Mouse (Mus musculus) heart, postnatal 0 days (tissue): ENCODE measurements around the gene Sema5a. TPM values are rescaled to one million over a fixed set of nuclear protein-coding genes. Genes with fewer than 3 reads are reported as not detected.
A peak's percentile ranks its signal among the peaks of the same experiment; 100 is the strongest.

ENCODE experiments used
- ATAC-seq: fragments of 200-750 bp; cut with Nextera tagmentation; 2 replicates; pipeline ENCODE4 v1.8.0; 2017; ENCODE audit warnings: low read depth, moderate number of reproducible peaks, moderate library complexity; ENCODE audit not compliant: insufficient read depth
- DNase-seq: peaks from one replicate; pipeline ENCODE4 v3.0.0-alpha.2; 2016; ENCODE audit warnings: low spot score
- H3K27ac ChIP-seq: fragments of 300-500 bp; sonication (generic); 2 replicates; pipeline ENCODE4 v1.5.1; 2014; ENCODE audit warnings: low read depth, mild to moderate bottlenecking
- H3K27me3 ChIP-seq: fragments of 300-500 bp; sonication (generic); 2 replicates; pipeline ENCODE4 v1.6.1; 2014; ENCODE audit warnings: low read length, mixed read lengths; ENCODE audit not compliant: control insufficient read depth, insufficient read depth
- H3K36me3 ChIP-seq: fragments of 300-500 bp; sonication (generic); replicated peaks from 2 replicates; pipeline ENCODE4 v1.6.1; 2014; ENCODE audit warnings: low read length, mixed read lengths; ENCODE audit not compliant: control insufficient read depth, insufficient read depth
- H3K4me1 ChIP-seq: fragments of 300-500 bp; sonication (generic); 2 replicates; pipeline ENCODE4 v1.6.1; 2014; ENCODE audit warnings: antibody characterized with exemption; ENCODE audit not compliant: control insufficient read depth, insufficient read depth
- H3K4me2 ChIP-seq: fragments of 300-500 bp; sonication (generic); 2 replicates; pipeline ENCODE4 v1.6.1; 2014; ENCODE audit warnings: low read depth, mild to moderate bottlenecking, low read length, moderate library complexity
- H3K4me3 ChIP-seq: fragments of 300-500 bp; sonication (generic); 2 replicates; pipeline ENCODE4 v1.5.1; 2014; ENCODE audit warnings: low read depth, low read length
- H3K9ac ChIP-seq: fragments of 300-500 bp; sonication (generic); replicated peaks from 2 replicates; pipeline ENCODE4 v1.6.1; 2014; ENCODE audit warnings: low read depth, low read length, mixed read lengths
- H3K9me3 ChIP-seq: fragments of 300-500 bp; sonication (generic); replicated peaks from 2 replicates; pipeline ENCODE4 v1.6.1; 2016; ENCODE audit warnings: low read length; ENCODE audit not compliant: control insufficient read depth
- CTCF ChIP-seq: IDR thresholded peaks from 2 replicates; pipeline ENCODE4 v1.5.1; 2016; ENCODE audit warnings: antibody characterized with exemption, control low read depth, low read depth
- EP300 ChIP-seq: IDR thresholded peaks from 2 replicates; pipeline ENCODE4 v1.6.1; 2016; ENCODE audit warnings: antibody characterized with exemption, low read depth
- WGBS: fragments of 180-500 bp; shearing (Covaris S2); extraction: QIAGEN DNeasy Blood & Tissue Kit; methylation state at CpG from one replicate; pipeline ENCODE4 v1.1.7; 2014; 5-methylcytosine and 5-hydroxymethylcytosine counted together
- polyA plus RNA-seq: library from polyadenylated mRNA; unstranded; fragments of >200 nt; fragmentation: Nextera tagmentation; extraction: Ambion mirVana; gene quantifications from 2 replicates; pipeline ENCODE4 v1.2.1, GENCODE M21; 2015
- total RNA-seq: library from RNA; depleted of rRNA; stranded (reverse); fragments of >200 nt; gene quantifications from 2 replicates; pipeline ENCODE4 v1.2.3, GENCODE M21; 2014; ENCODE audit warnings: low replicate concordance

Sema5a gene
- total and polyA plus RNA-seq, 2 experiments from 2014 or later, result 3.7 to 11.5 TPM

GRCm38 (mm10) chr15:32278600-32278999 is 34.0 kb downstream of the Sema5a start:
- TF ChIP-seq EP300 (no peak), CTCF (no peak)

GRCm38 (mm10) chr15:32281374-32281773 is 36.8 kb downstream of the Sema5a start:
- Histone ChIP-seq H3K4me3 (no peak overlapping the region), H3K36me3 (no peaks in the 10 kb centered on the region), H3K27ac (peak overlapping the region; percentile 72), H3K4me2 (no peak overlapping the region), H3K4me1 (peaks cover 11% of the 10 kb centered on the region; the same call in 1 of the 2 replicates), H3K9ac (no peak overlapping the region), H3K9me3 (no peaks in the 10 kb centered on the region), H3K27me3 (no peaks in the 10 kb centered on the region)
- no peak for DNase-seq
- TF ChIP-seq EP300, result no peak
- TF ChIP-seq CTCF, result no peak
- ATAC-seq, result peak; percentile 11; the same call in 1 of the 2 replicates
- WGBS, result 31% methylated on average over 4 of the region's 4 CpGs

More at GRCm38 (mm10) chr15:32278600-32278999, 34.0 kb downstream of the Sema5a start:
- H3K27me3 ChIP-seq, result no peaks in the 10 kb centered on the region
- H3K27ac ChIP-seq, result peak overlapping the region; percentile 34; the same call in 1 of the 2 replicates
- H3K4me1 ChIP-seq, result peaks cover 17% of the 10 kb centered on the region; the same call in 1 of the 2 replicates
- 29% methylated on average over 2 of the region's 2 CpGs for WGBS
- no peaks in the 10 kb centered on the region for H3K36me3 ChIP-seq
- DNase-seq (no peak), ATAC-seq (no peak)
- no peak overlapping the region for H3K4me3 ChIP-seq
- H3K9me3 ChIP-seq, result no peaks in the 10 kb centered on the region
- H3K4me2 ChIP-seq, result no peak overlapping the region
- H3K9ac ChIP-seq, result no peak overlapping the region

GRCm38 (mm10) chr15:32284688-32285087 is 40.1 kb downstream of the Sema5a start:
- H3K27me3 ChIP-seq, result no peaks in the 10 kb centered on the region
- H3K4me1 ChIP-seq, result peaks cover 25% of the 10 kb centered on the region
- no peak overlapping the region for H3K27ac ChIP-seq
- no peaks in the 10 kb centered on the region for H3K9me3 ChIP-seq
- ATAC-seq (no peak), DNase-seq (no peak)
- TF ChIP-seq EP300, result no peak
- no peak for TF ChIP-seq CTCF
- H3K4me2 ChIP-seq, result no peak overlapping the region
- no peaks in the 10 kb centered on the region for H3K36me3 ChIP-seq
- H3K9ac ChIP-seq, result no peak overlapping the region
- WGBS, result 63% methylated on average over 2 of the region's 2 CpGs
- no peak overlapping the region for H3K4me3 ChIP-seq

- Histone ChIP-seq H3K27me3 (no peaks in the 10 kb centered on the region), H3K27ac (no peak overlapping the region), H3K4me2 (no peak overlapping the region), H3K9ac (no peak overlapping the region), H3K4me3 (no peak overlapping the region), H3K9me3 (no peaks in the 10 kb centered on the region), H3K36me3 (no peaks in the 10 kb centered on the region), H3K4me1 (peaks cover 20% of the 10 kb centered on the region)
- WGBS, result 53% methylated on average over 3 of the region's 3 CpGs
- TF ChIP-seq EP300, result no peak
- TF ChIP-seq CTCF, result no peak
- ATAC-seq (no peak; the same call in 1 of the 2 replicates), DNase-seq (no peak)
These were observed 41.7 kb downstream of the Sema5a start for GRCm38 (mm10) chr15:32286296-32286695.

GRCm38 (mm10) chr15:32288480-32288879 is 43.9 kb downstream of the Sema5a start:
- no peaks in the 10 kb centered on the region for H3K27me3 ChIP-seq
- DNase-seq, result no peak
- H3K27ac ChIP-seq, result peak overlapping the region; percentile 58
- peaks cover 14% of the 10 kb centered on the region for H3K4me1 ChIP-seq
- H3K9me3 ChIP-seq, result no peaks in the 10 kb centered on the region
- H3K4me3 ChIP-seq, result no peak overlapping the region
- WGBS, result 15% methylated on average over 6 of the region's 6 CpGs
- no peak overlapping the region for H3K9ac ChIP-seq
- H3K4me2 ChIP-seq, result peak overlapping the region; percentile 14
- no peak for TF ChIP-seq CTCF
- no peak for TF ChIP-seq EP300
- ATAC-seq, result peak; percentile 72
- no peaks in the 10 kb centered on the region for H3K36me3 ChIP-seq

- TF ChIP-seq EP300, result no peak
- no peak for TF ChIP-seq CTCF
- no peak for ATAC-seq
These were observed 46.4 kb downstream of the Sema5a start for GRCm38 (mm10) chr15:32291000-32291399.

More at GRCm38 (mm10) chr15:32291000-32291399, 46.4 kb downstream of the Sema5a start:
- no peaks in the 10 kb centered on the region for H3K9me3 ChIP-seq
- H3K4me3 ChIP-seq, result no peak overlapping the region
- no peaks in the 10 kb centered on the region for H3K36me3 ChIP-seq
- WGBS, result 78% methylated on average over 3 of the region's 3 CpGs
- no peak overlapping the region for H3K9ac ChIP-seq
- H3K27me3 ChIP-seq, result no peaks in the 10 kb centered on the region
- H3K27ac ChIP-seq, result no peak overlapping the region
- no peak for DNase-seq
- H3K4me1 ChIP-seq, result peaks cover 14% of the 10 kb centered on the region
- H3K4me2 ChIP-seq, result no peak overlapping the region
